Comparison of ENCODE assay signal across 8 mouse cellular contexts in genomic region chr2:33658602-33659287, GRCm38 (mm10). TPM values are rescaled to one million over a fixed set of nuclear protein-coding genes. Genes with fewer than 3 reads are reported as not detected.
A peak's percentile ranks its signal among the peaks of the same experiment; 100 is the strongest.
DNase-seq lines count a peak whose midpoint lies in the region; ATAC-seq and TF ChIP-seq lines count a peak whose summit lies in the region.
"Had no signal": no experiment of that assay in that cellular context is flagged by ENCODE, and none has a peak within 500 bp of the region (broad histone marks: within the 10 kb centered on the region; RNA-seq: fewer than 3 reads in every experiment).

No protein-coding gene starts in this region.

- no peak overlapping the region for H3K27ac ChIP-seq in lung, embryonic 15.5 days
- no peak overlapping the region for H3K27ac ChIP-seq in forebrain, embryonic 13.5 days
- no peak overlapping the region for H3K27ac ChIP-seq in limb, embryonic 14.5 days (replicated peaks; ENCODE audit: low read depth, low read length)
- H3K27ac ChIP-seq in stomach, embryonic 16.5 days (ENCODE audit: low read length), result no peak overlapping the region

- H3K36me3 ChIP-seq in lung, embryonic 15.5 days, result no peaks in the 10 kb centered on the region
- no peaks in the 10 kb centered on the region for H3K36me3 ChIP-seq in forebrain, embryonic 13.5 days (ENCODE audit: poor library complexity, severe bottlenecking)
- no peaks in the 10 kb centered on the region for H3K36me3 ChIP-seq in limb, embryonic 14.5 days (ENCODE audit: control insufficient read depth, insufficient read depth, low read length)
- H3K36me3 ChIP-seq in stomach, embryonic 16.5 days (ENCODE audit: control insufficient read depth, insufficient read depth, low read length), result no peaks in the 10 kb centered on the region

- no peaks in the 10 kb centered on the region for H3K27me3 ChIP-seq in lung, embryonic 15.5 days
- no peaks in the 10 kb centered on the region for H3K27me3 ChIP-seq in forebrain, embryonic 13.5 days
- H3K27me3 ChIP-seq in limb, embryonic 14.5 days (ENCODE audit: control insufficient read depth, insufficient read depth, low read length), result no peaks in the 10 kb centered on the region
- H3K27me3 ChIP-seq in stomach, embryonic 16.5 days (ENCODE audit: control insufficient read depth, insufficient read depth, low read length), result no peaks in the 10 kb centered on the region
- H3K27me3 ChIP-seq: Patski had no signal

- no peak for TF ChIP-seq CTCF in lung, adult 2 months (IDR thresholded peaks at IDR 0.05; ENCODE audit: insufficient read depth, low read length)

- H3K4me2 ChIP-seq in lung, embryonic 15.5 days, result peak overlapping the region; percentile 42
- H3K4me2 ChIP-seq in forebrain, embryonic 13.5 days, result peak overlapping the region; percentile 47
- peak overlapping the region; percentile 39 for H3K4me2 ChIP-seq in limb, embryonic 14.5 days (replicated peaks; ENCODE audit: low read depth, low read length, severe bottlenecking)
- peak overlapping the region; percentile 48 for H3K4me2 ChIP-seq in stomach, embryonic 16.5 days (ENCODE audit: low read depth, low read length)

- peak overlapping the region; percentile 21; the same call in 1 of the 2 replicates for H3K4me3 ChIP-seq in lung, embryonic 15.5 days
- no peak overlapping the region for H3K4me3 ChIP-seq in lung, adult 2 months (replicated peaks; ENCODE audit: extremely low read depth, low read depth, low read length)
- no peak overlapping the region for H3K4me3 ChIP-seq in forebrain, embryonic 13.5 days
- peak overlapping the region; percentile 15; the same call in 1 of the 2 replicates for H3K4me3 ChIP-seq in limb, embryonic 14.5 days (replicated peaks; ENCODE audit: low read length)
- H3K4me3 ChIP-seq in stomach, embryonic 16.5 days (replicated peaks; ENCODE audit: low read length), result peak overlapping the region; percentile 23; the same call in 1 of the 2 replicates

- peaks cover 2% of the 10 kb centered on the region; the same call in 1 of the 2 replicates for H3K4me1 ChIP-seq in lung, embryonic 15.5 days
- no peaks in the 10 kb centered on the region for H3K4me1 ChIP-seq in lung, adult 2 months (ENCODE audit: control insufficient read depth, insufficient read depth, low read length)
- H3K4me1 ChIP-seq in forebrain, embryonic 13.5 days, result no peaks in the 10 kb centered on the region
- H3K4me1 ChIP-seq in limb, embryonic 14.5 days (ENCODE audit: control insufficient read depth, insufficient read depth, low read length), result peaks cover 6% of the 10 kb centered on the region
- H3K4me1 ChIP-seq in stomach, embryonic 16.5 days (ENCODE audit: control insufficient read depth, insufficient read depth, low read length), result no peaks in the 10 kb centered on the region; the same call in 1 of the 2 replicates

- no peak overlapping the region for H3K9ac ChIP-seq in lung, embryonic 15.5 days
- H3K9ac ChIP-seq in forebrain, embryonic 13.5 days, result no peak overlapping the region
- H3K9ac ChIP-seq in limb, embryonic 14.5 days (ENCODE audit: low read depth, low read length, severe bottlenecking), result no peak overlapping the region; the same call in 1 of the 2 replicates
- peak overlapping the region; percentile 41; the same call in 1 of the 2 replicates for H3K9ac ChIP-seq in stomach, embryonic 16.5 days (ENCODE audit: low read length)

- no peaks in the 10 kb centered on the region for H3K9me3 ChIP-seq in lung, embryonic 15.5 days
- H3K9me3 ChIP-seq in forebrain, embryonic 13.5 days (replicated peaks), result no peaks in the 10 kb centered on the region
- H3K9me3 ChIP-seq in limb, embryonic 14.5 days (ENCODE audit: control insufficient read depth, low read length), result no peaks in the 10 kb centered on the region
- no peaks in the 10 kb centered on the region for H3K9me3 ChIP-seq in stomach, embryonic 16.5 days (replicated peaks; ENCODE audit: control insufficient read depth, low read length)

- 40% methylated on average over 12 of the region's 12 CpGs for WGBS in lung, embryonic 15.5 days
- WGBS in lung, adult 2 months, result 38% methylated on average over 12 of the region's 12 CpGs
- WGBS in forebrain, embryonic 13.5 days, result 50% methylated on average over 12 of the region's 12 CpGs
- 48% methylated on average over 12 of the region's 12 CpGs for WGBS in limb, embryonic 14.5 days
- 45% methylated on average over 12 of the region's 12 CpGs for WGBS in stomach, embryonic 16.5 days

- no peak for DNase-seq in lung, adult 2 months
- no peak for DNase-seq in limb, embryonic 14.5 days (ENCODE audit: low spot score)
- DNase-seq in thymus, postnatal 36 days, result no peak

- no peak for TF ChIP-seq POLR2A in lung, adult 2 months (IDR thresholded peaks at IDR 0.05; ENCODE audit: borderline replicate concordance, extremely low read depth, low read depth, low read length)
- TF ChIP-seq POLR2A in limb, embryonic 14.5 days (IDR thresholded peaks at IDR 0.05; ENCODE audit: borderline replicate concordance, extremely low read depth, insufficient read depth, insufficient read length), result no peak

- no peak for ATAC-seq in lung, embryonic 15.5 days (ENCODE audit: borderline replicate concordance, extremely low read depth, low FRiP score, low TSS enrichment)
- ATAC-seq in forebrain, embryonic 13.5 days, result no peak
- peak; percentile 6; the same call in 1 of the 2 replicates for ATAC-seq in limb, embryonic 14.5 days (ENCODE audit: low FRiP score, low read depth)
- ATAC-seq in stomach, embryonic 16.5 days (ENCODE audit: insufficient read depth, low FRiP score), result no peak
- ATAC-seq in granulocyte monocyte progenitor cell, adult 5-6 weeks (replicated peaks; ENCODE audit: poor library complexity, severe bottlenecking), result no peak
- ATAC-seq: Patski had no signal

RNA-seq across cellular contexts. Expression of gene Lmx1b, which starts 18.4 kb away (rescaled TPM):
- 0.09 TPM in 1 of 2 replicates, not detected in the other for polyA plus RNA-seq in lung, embryonic 15.5 days (2015; fragmentation: Nextera tagmentation; extraction: Ambion mirVana)
- polyA plus RNA-seq in lung, adult 2 months (2012; rRNA removed), result 0.16 and 0.31 TPM in 2 replicates
- polyA plus RNA-seq in forebrain, embryonic 13.5 days (2015; fragmentation: Nextera tagmentation; extraction: Ambion mirVana), result 0.12 and 0.54 TPM in 2 replicates
- 28.3 and 40.0 TPM in 2 replicates for polyA plus RNA-seq in limb, embryonic 14.5 days (2012; rRNA removed)
- polyA plus RNA-seq in limb, embryonic 14.5 days (2014; fragmentation: Nextera tagmentation; extraction: Ambion mirVana), result 6.3 and 8.4 TPM in 2 replicates
- not detected in 2 replicates for polyA plus RNA-seq in stomach, embryonic 16.5 days (2015; fragmentation: Nextera tagmentation; extraction: Ambion mirVana)
- total RNA-seq in granulocyte monocyte progenitor cell, adult 5-6 weeks (2014; fragmentation: Nextera tagmentation), result not detected in 2 replicates
- total RNA-seq in granulocyte monocyte progenitor cell, adult 5-6 weeks (2017), result not detected in 2 replicates

Comparison
In these comparisons a context has a peak if more than half of its experiments do, and no peak if none do; other contexts are left out.
1. H3K4me3 ChIP-seq: peak in lung, embryonic 15.5 days (single experiment), limb, embryonic 14.5 days (single experiment) and stomach, embryonic 16.5 days (single experiment); none in lung, adult 2 months (single experiment) and forebrain, embryonic 13.5 days (single experiment).
2. Peak in every context shown above with its lines, with median percentiles within 50 percentile points of each other: H3K4me2 ChIP-seq.